In genomic region chr4:103726486-103726885, GRCm38 (mm10) we compare ENCODE assay signal across 18 mouse cellular contexts.
DNase-seq lines count a peak whose midpoint lies in the region; ATAC-seq lines count a peak whose summit lies in the region.
"Had no signal": no experiment of that assay in that cellular context is flagged by ENCODE, and none has a peak within 500 bp of the region (broad histone marks: within the 10 kb centered on the region; RNA-seq: fewer than 3 reads in every experiment).

No protein-coding gene starts in this region.

- DNase-seq in frontal cortex, adult 2 months (ENCODE audit: extremely low spot score in 1 of 2, low spot score in 1 of 2), result no peak
- peak; percentile 62 for DNase-seq in brain, adult 2 months (ENCODE audit: low read depth, low spot score)
- peak; percentile 47 for DNase-seq in telencephalon, adult 2 months (ENCODE audit: low read depth, low spot score)
- DNase-seq in adrenal gland, adult 2 months, result no peak
- DNase-seq: adrenal gland, postnatal 10 days; adrenal gland, postnatal 25 days; B cell, adult 2 months; cerebellum, adult 11-12 months; cerebellum, adult 2 months; cerebellum, adult 9-10 months; cerebellum, postnatal 10 days; cerebellum, postnatal 25 days had no signal

- ATAC-seq in frontal cortex, adult (ENCODE audit: low TSS enrichment), result peak; percentile 88
- ATAC-seq: activated CD4-positive, CD25-positive, alpha-beta regulatory T cell, adult 4 months; CD4-positive, CD25-positive, alpha-beta regulatory T cell, adult 4 months; forebrain, embryonic 14.5 days; forebrain, embryonic 16.5 days; Patski had no signal

Comparison
In these comparisons a context has a peak if more than half of its experiments do, and no peak if none do; other contexts are left out.
1. DNase-seq: peak in brain, adult 2 months (single experiment) and telencephalon, adult 2 months (single experiment); none in frontal cortex, adult 2 months (0 of 2) and adrenal gland, adult 2 months (single experiment).